In genomic region chr9:48726341-48726740, GRCm38 (mm10) we compare ENCODE assay signal across 24 mouse cellular contexts.
A peak's percentile ranks its signal among the peaks of the same experiment; 100 is the strongest.
DNase-seq lines count a peak whose midpoint lies in the region; TF ChIP-seq lines count a peak whose summit lies in the region.
"Had no signal": no experiment of that assay in that cellular context is flagged by ENCODE, and none has a peak within 500 bp of the region (broad histone marks: within the 10 kb centered on the region; RNA-seq: fewer than 3 reads in every experiment).

No protein-coding gene starts in this region.

- TF ChIP-seq EP300 in heart, adult 2 months (IDR thresholded peaks at IDR 0.05; ENCODE audit: insufficient read depth, low read depth, low read length), result no peak

- no peak overlapping the region for H3K4me3 ChIP-seq in gastrocnemius, adult 2 months
- H3K4me3 ChIP-seq in heart, adult 2 months, result no peak overlapping the region
- H3K4me3 ChIP-seq in left cerebral cortex, adult 2 months, result no peak overlapping the region
- H3K4me3 ChIP-seq in brown adipose tissue, adult 24 weeks (ENCODE audit: insufficient read depth, low read depth, low read length), result no peak overlapping the region
- H3K4me3 ChIP-seq: embryonic facial prominence, embryonic 13.5 days; embryonic facial prominence, embryonic 15.5 days; erythroblast, embryonic 14.5 days; forebrain, embryonic 10.5 days; forebrain, embryonic 12.5 days had no signal

- 87% methylated on average over 8 of the region's 8 CpGs for WGBS in heart, adult 2 months

- no peak overlapping the region for H3K9ac ChIP-seq in heart, adult 2 months (ENCODE audit: low read depth, low read length)
- H3K9ac ChIP-seq: embryonic facial prominence, embryonic 13.5 days; embryonic facial prominence, embryonic 15.5 days; forebrain, embryonic 12.5 days had no signal

- H3K36me3 ChIP-seq in heart, adult 2 months (ENCODE audit: control insufficient read depth, insufficient read depth, low read length), result peaks cover 46% of the 10 kb centered on the region
- H3K36me3 ChIP-seq: embryonic facial prominence, embryonic 13.5 days; embryonic facial prominence, embryonic 15.5 days; forebrain, embryonic 10.5 days; forebrain, embryonic 12.5 days had no signal

- H3K27me3 ChIP-seq in heart, adult 2 months (ENCODE audit: control insufficient read depth, insufficient read depth, low read length), result no peaks in the 10 kb centered on the region
- H3K27me3 ChIP-seq: CH12.LX had no signal

- TF ChIP-seq CTCF in gastrocnemius, adult 2 months (IDR thresholded peaks at IDR 0.05), result no peak
- TF ChIP-seq CTCF in heart, adult 2 months (IDR thresholded peaks at IDR 0.05), result no peak
- no peak for TF ChIP-seq CTCF in left cerebral cortex, adult 2 months (IDR thresholded peaks at IDR 0.05)

- H3K4me1 ChIP-seq in heart, adult 2 months (ENCODE audit: control insufficient read depth, insufficient read depth, low read length), result peaks cover 57% of the 10 kb centered on the region
- H3K4me1 ChIP-seq in brown adipose tissue, adult 24 weeks (ENCODE audit: control insufficient read depth, insufficient read depth, insufficient read length, low read length), result peaks cover 55% of the 10 kb centered on the region

- no peaks in the 10 kb centered on the region; the same call in 1 of the 2 replicates for H3K79me2 ChIP-seq in heart, adult 2 months (replicated peaks; ENCODE audit: control insufficient read depth, insufficient read depth, low read length)

- TF ChIP-seq POLR2A in heart, adult 2 months (IDR thresholded peaks at IDR 0.05; ENCODE audit: insufficient read depth, low read depth, low read length), result no peak

- peak overlapping the region; percentile 80 for H3K27ac ChIP-seq in gastrocnemius, adult 2 months
- peak overlapping the region; percentile 74 for H3K27ac ChIP-seq in heart, adult 2 months
- 0 out of 2 replicates have a peak overlapping the region, but pooled peaks have one; percentile 19 for H3K27ac ChIP-seq in left cerebral cortex, adult 2 months
- H3K27ac ChIP-seq in brown adipose tissue, adult 24 weeks (replicated peaks; ENCODE audit: low read depth, low read length), result peak overlapping the region; percentile 21
- H3K27ac ChIP-seq: embryonic facial prominence, embryonic 13.5 days; embryonic facial prominence, embryonic 15.5 days; forebrain, embryonic 10.5 days; forebrain, embryonic 12.5 days had no signal

- intact Hi-C loops in gastrocnemius, adult 2 months (cut with DNase I), result no loop called here
- intact Hi-C loops in heart, adult 2 months (cut with DNase I), result no loop called here
- intact Hi-C loops in heart, postnatal 14 days (cut with DNase I), result no loop called here
- intact Hi-C loops in left cerebral cortex, adult 2 months (cut with DNase I), result no loop called here
- intact Hi-C loops in left cerebral cortex, postnatal 4 days (cut with DNase I), result no loop called here

- DNase-seq in gastrocnemius, adult 2 months, result no peak
- no peak for DNase-seq in gastrocnemius, adult 18-20 months (ENCODE audit: low spot score)
- no peak for DNase-seq in heart, adult 2 months
- DNase-seq in heart, postnatal 14 days, result no peak
- DNase-seq in left cerebral cortex, adult 2 months (ENCODE audit: extremely low spot score in 1 of 2, low spot score in 2 of 2), result no peak
- no peak for DNase-seq in left cerebral cortex, postnatal 4 days
- DNase-seq: adrenal gland, adult 8-10 months; adrenal gland, postnatal 14 days; adrenal gland, postnatal 36 days; B cell, adult 2 months; cerebellum, adult 11 months; cerebellum, adult 18-20 months; cerebellum, adult 8-10 months; cerebellum, adult 9-11 months; cerebellum, postnatal 14 days; cerebellum, postnatal 36 days; embryo, embryonic 11 days had no signal

Comparison
In these comparisons a context has a peak if more than half of its experiments do, and no peak if none do; other contexts are left out.
1. H3K27ac ChIP-seq: peak in every context shown above with its lines; median percentile 80 in gastrocnemius, adult 2 months; 74 in heart, adult 2 months; 21 in brown adipose tissue, adult 24 weeks; 19 in left cerebral cortex, adult 2 months.